Mouse (Mus musculus) ES-E14 (cell line): ENCODE results near the gene Mpdu1. TPM values are rescaled to one million over a fixed set of nuclear protein-coding genes. Genes with fewer than 3 reads are reported as not detected.
"Not testable (repeated sequence)": the region's sequence is repeated elsewhere in the genome, so short reads cannot be mapped to it uniquely, and the experiment has no call there.

Source experiments
- DNase-seq: peaks from one replicate; pipeline ENCODE4 v3.0.0-alpha.2; 2013; ENCODE audit warnings: low read depth, low spot score
- H3K27ac ChIP-seq: 2 replicates; pipeline ENCODE4 v1.5.1; 2012; ENCODE audit warnings: low read depth, mild to moderate bottlenecking, low read length, moderate library complexity, mixed read lengths; ENCODE audit not compliant: poor library complexity, insufficient read depth, severe bottlenecking
- H3K36me3 ChIP-seq: 2 replicates; pipeline ENCODE4 v1.6.1; 2012; ENCODE audit warnings: mild to moderate bottlenecking, low read length, moderate library complexity, mixed read lengths; ENCODE audit not compliant: control insufficient read depth, poor library complexity, insufficient read depth, severe bottlenecking
- H3K4me1 ChIP-seq, 2 experiments: fragments of 150-350 bp in 1 of 2; sonication (generic) in 1 of 2; 2 replicates each; pipeline ENCODE4 v1.6.1; 2012; ENCODE audit warnings: low read length in 2 of 2, mild to moderate bottlenecking in 1 of 2, mixed read lengths in 1 of 2; ENCODE audit not compliant: control insufficient read depth in 2 of 2, insufficient read depth in 2 of 2, poor library complexity in 1 of 2
- H3K4me3 ChIP-seq, 2 experiments: fragments of 150-350 bp in 1 of 2; sonication (generic) in 1 of 2; 2 replicates each; pipeline ENCODE4 v1.5.1; 2012; ENCODE audit warnings: low read length in 2 of 2, low read depth in 1 of 2, mild to moderate bottlenecking in 1 of 2, mixed read lengths in 1 of 2; ENCODE audit not compliant: insufficient read depth in 1 of 2, poor library complexity in 1 of 2, severe bottlenecking in 1 of 2
- H3K9ac ChIP-seq: 2 replicates; pipeline ENCODE4 v1.6.1; 2012; ENCODE audit warnings: low read depth, mild to moderate bottlenecking, low read length, mixed read lengths; ENCODE audit not compliant: poor library complexity, insufficient read depth, severe bottlenecking
- H3K9me3 ChIP-seq: fragments of 150-350 bp; sonication (generic); 2 replicates; pipeline ENCODE4 v1.6.1; 2012; ENCODE audit warnings: low read depth, mild to moderate bottlenecking, low read length; ENCODE audit not compliant: control insufficient read depth, insufficient read depth
- CHD2 ChIP-seq: IDR thresholded peaks from 2 replicates; pipeline ENCODE4 v1.6.1; 2014; ENCODE audit warnings: mild to moderate bottlenecking, low read depth, low read length, inconsistent platforms
- HCFC1 ChIP-seq: IDR thresholded peaks from 2 replicates; pipeline ENCODE4 v1.6.1; 2012; ENCODE audit warnings: low read length, inconsistent platforms, borderline replicate concordance; ENCODE audit not compliant: insufficient read depth
- MAFK ChIP-seq: IDR thresholded peaks from 2 replicates; pipeline ENCODE4 v1.6.1; 2014; ENCODE audit warnings: mild to moderate bottlenecking, low read depth, low read length, inconsistent platforms; ENCODE audit not compliant: insufficient read depth
- ZC3H11A ChIP-seq: IDR thresholded peaks from 2 replicates; pipeline ENCODE4 v1.6.1; 2012; ENCODE audit warnings: low read depth, mild to moderate bottlenecking, inconsistent platforms, low read length, borderline replicate concordance
- ZNF384 ChIP-seq: IDR thresholded peaks from 2 replicates; pipeline ENCODE4 v1.6.1; 2012; ENCODE audit warnings: low read depth, low read length, inconsistent platforms
- in situ Hi-C, 2 experiments: fragments of 600-800 bp; cut with MboI; formaldehyde crosslinking; loops; one replicate each; pipeline ENCODE4 v1.15.1; 2025; ENCODE audit warnings: low sequenced_read_pairs in 2 of 2, inconsistent platforms in 1 of 2; ENCODE audit not compliant: unreplicated experiment in 2 of 2
- total RNA-seq: library from RNA; depleted of rRNA; stranded (reverse); fragments of 300-350 nt; gene quantifications from 2 replicates; pipeline ENCODE4 v1.2.3, GENCODE M21; 2012

The Mpdu1 gene
- total RNA-seq, 1 experiment = 258 TPM

- H3K4me3 ChIP-seq = peak overlapping the region; percentile 4 to 23; a peak in 1 of 4 replicates
- no peaks in the 10 kb centered on the region for H3K36me3 ChIP-seq
- no peaks in the 10 kb centered on the region for H3K9me3 ChIP-seq
- no peak for DNase-seq
- H3K27ac ChIP-seq = peak overlapping the region; percentile 89
- peak overlapping the region; percentile 52; the same call in 1 of the 2 replicates for H3K9ac ChIP-seq
- TF ChIP-seq ZC3H11A = no peak
- TF ChIP-seq MAFK = no peak
- TF ChIP-seq ZNF384 = no peak
- TF ChIP-seq HCFC1 = no peak
- no peak for TF ChIP-seq CHD2
- in situ Hi-C loops = no loop called here
- H3K4me1 ChIP-seq = peaks cover 26 to 37% of the 10 kb centered on the region in 2 experiments
Measured at GRCm38 (mm10) chr11:69704613-69705010, 42.2 kb upstream of the Mpdu1 start.

- Histone ChIP-seq H3K36me3 (no peaks in the 10 kb centered on the region), H3K9ac (peak overlapping the region; percentile 33; the same call in 1 of the 2 replicates), H3K9me3 (no peaks in the 10 kb centered on the region), H3K27ac (peak overlapping the region; percentile 89), H3K4me3 (peak overlapping the region in 1 of 2 experiments; percentile 4; a peak in 2 of 4 replicates), H3K4me1 (peaks cover 22 to 33% of the 10 kb centered on the region in 2 experiments)
- TF ChIP-seq CHD2 = peak; percentile 61; the same call in 1 of the 2 replicates
- TF ChIP-seq ZNF384 = peak; percentile 79
- no peak for TF ChIP-seq ZC3H11A
- TF ChIP-seq HCFC1 = no peak
- TF ChIP-seq MAFK = no peak
- DNase-seq = no peak
- in situ Hi-C loops = no loop called here
Measured at GRCm38 (mm10) chr11:69703814-69704612, 41.6 kb upstream of the Mpdu1 start.

- H3K4me3 ChIP-seq, H3K9me3 ChIP-seq, H3K36me3 ChIP-seq, DNase-seq, in situ Hi-C loops: not testable (repeated sequence)
- Histone ChIP-seq H3K4me1 (peaks cover 18 to 32% of the 10 kb centered on the region in 2 experiments; a peak in 3 of 4 replicates), H3K27ac (peak overlapping the region; percentile 98), H3K9ac (peak overlapping the region; percentile 45; the same call in 1 of the 2 replicates)
Measured at GRCm38 (mm10) chr11:69703381-69703780, 40.9 kb upstream of the Mpdu1 start.

GRCm38 (mm10) chr11:69702886-69703285 lies 40.4 kb upstream of the Mpdu1 start:
- Histone ChIP-seq H3K27ac (peak overlapping the region; percentile 98), H3K9ac (peak overlapping the region; percentile 45; the same call in 1 of the 2 replicates), H3K4me1 (peaks cover 18 to 29% of the 10 kb centered on the region in 2 experiments; a peak in 3 of 4 replicates)
- in situ Hi-C loops, H3K9me3 ChIP-seq, H3K36me3 ChIP-seq, H3K4me3 ChIP-seq, DNase-seq: not testable (repeated sequence)

GRCm38 (mm10) chr11:69699595-69699994 lies 37.2 kb upstream of the Mpdu1 start:
- TF ChIP-seq ZNF384 (no peak), ZC3H11A (no peak)
- H3K9me3 ChIP-seq = no peaks in the 10 kb centered on the region
- peaks cover 10 to 32% of the 10 kb centered on the region in 2 experiments for H3K4me1 ChIP-seq
- no peak overlapping the region for H3K9ac ChIP-seq
- no peak for DNase-seq
- in situ Hi-C loops = no loop called here
- H3K4me3 ChIP-seq = no peak overlapping the region
- no peaks in the 10 kb centered on the region for H3K36me3 ChIP-seq
- H3K27ac ChIP-seq = peak overlapping the region; percentile 55; the same call in 1 of the 2 replicates
